Mouse (Mus musculus) 416B (cell line): ENCODE results near the gene Pde4d.
A peak's percentile ranks its signal among the peaks of the same experiment; 100 is the strongest.

Experiments used
- DNase-seq: peaks from one replicate; pipeline ENCODE4 v3.0.0; 2011; ENCODE audit warnings: low read depth

Gene Pde4d

GRCm38 (mm10) chr13:109774791-109775190 is 1325.0 kb downstream of the Pde4d start:
- DNase-seq, result no peak

- peak; percentile 49 for DNase-seq
Observed at GRCm38 (mm10) chr13:109775197-109775596, 1325.4 kb downstream of the Pde4d start.

GRCm38 (mm10) chr13:109776116-109776515 is 1326.4 kb downstream of the Pde4d start:
- peak; percentile 91 for DNase-seq

GRCm38 (mm10) chr13:109776995-109777394 is 1327.2 kb downstream of the Pde4d start:
- DNase-seq, result no peak

GRCm38 (mm10) chr13:109777441-109777840 is 1327.7 kb downstream of the Pde4d start:
- DNase-seq, result no peak

GRCm38 (mm10) chr13:109778297-109778835 is 1328.6 kb downstream of the Pde4d start:
- no peak for DNase-seq

GRCm38 (mm10) chr13:109781466-109781865 is 1331.7 kb downstream of the Pde4d start:
- no peak for DNase-seq

GRCm38 (mm10) chr13:109788604-109789003 is 1338.9 kb downstream of the Pde4d start:
- DNase-seq, result peak; percentile 11

GRCm38 (mm10) chr13:109789151-109789550 is 1339.4 kb downstream of the Pde4d start:
- DNase-seq, result peak; percentile 24

GRCm38 (mm10) chr13:109790045-109790715 is 1340.4 kb downstream of the Pde4d start:
- DNase-seq, result peak; percentile 21

GRCm38 (mm10) chr13:109793918-109794317 is 1344.2 kb downstream of the Pde4d start:
- no peak for DNase-seq

- no peak for DNase-seq
Observed at GRCm38 (mm10) chr13:109798651-109799050, 1348.9 kb downstream of the Pde4d start.

- DNase-seq, result peak; percentile 40
Observed at GRCm38 (mm10) chr13:109802201-109802600, 1352.5 kb downstream of the Pde4d start.

GRCm38 (mm10) chr13:109806193-109806966 is 1356.6 kb downstream of the Pde4d start:
- DNase-seq, result no peak

GRCm38 (mm10) chr13:109807036-109807435 is 1357.3 kb downstream of the Pde4d start:
- DNase-seq, result no peak

- DNase-seq, result no peak
Observed at GRCm38 (mm10) chr13:109807446-109807845, 1357.7 kb downstream of the Pde4d start.

GRCm38 (mm10) chr13:109808039-109808438 is 1358.3 kb downstream of the Pde4d start:
- DNase-seq, result no peak

- DNase-seq, result no peak
Observed at GRCm38 (mm10) chr13:109808946-109809345, 1359.2 kb downstream of the Pde4d start.

- DNase-seq, result peak; percentile 47
Observed at GRCm38 (mm10) chr13:109809646-109810045, 1359.9 kb downstream of the Pde4d start.

- DNase-seq, result peak; percentile 7
Observed at GRCm38 (mm10) chr13:109813924-109814323, 1364.2 kb downstream of the Pde4d start.

- DNase-seq, result peak; percentile 69
Observed at GRCm38 (mm10) chr13:109819071-109819470, 1369.3 kb downstream of the Pde4d start.

- no peak for DNase-seq
Observed at GRCm38 (mm10) chr13:109820141-109820540, 1370.4 kb downstream of the Pde4d start.

GRCm38 (mm10) chr13:109820866-109821265 is 1371.1 kb downstream of the Pde4d start:
- no peak for DNase-seq
